Mouse (Mus musculus) myocyte (in vitro differentiated cells): Measurements from ENCODE around the gene Gm43191.

Experiments used
- E2F4 ChIP-seq: IDR thresholded peaks from one replicate; pipeline ENCODE4 v1.6.1; 2011; ENCODE audit warnings: mild to moderate bottlenecking, control low read depth, moderate library complexity; ENCODE audit not compliant: insufficient read depth
- POLR2A ChIP-seq: IDR thresholded peaks from one replicate; pipeline ENCODE4 v1.6.1; 2011; ENCODE audit warnings: low read depth, mild to moderate bottlenecking, control low read depth, moderate library complexity; ENCODE audit not compliant: insufficient read length
- POLR2AphosphoS2 ChIP-seq: IDR thresholded peaks from one replicate; pipeline ENCODE4 v1.6.1; 2011; ENCODE audit warnings: low read depth, control low read depth; ENCODE audit not compliant: insufficient read length

GRCm38 (mm10) chr3:116712436-116712881 is 31.4 kb upstream of the Gm43191 start, which contains the start of gene Slc35a3:
- TF ChIP-seq E2F4 (no peak), POLR2AphosphoS2 (no peak), POLR2A (no peak)
